Mouse (Mus musculus) left cerebral cortex, postnatal 14 days (tissue): ENCODE measurements at regions not wholly inside any gene's neighbourhood (a gene's known extent, or its start where the extent isn't known, plus 50 kb on each side); places are given as distances from the start of the nearest gene placed in this dataset.
A peak's percentile ranks its signal among the peaks of the same experiment; 100 is the strongest.
"Not testable (repeated sequence)": the region's sequence is repeated elsewhere in the genome, so short reads cannot be mapped to it uniquely, and the experiment has no call there.

Source experiments
- DNase-seq, 2 experiments: peaks; one replicate each; pipeline ENCODE4 v3.0.0; 2021 to 2022; ENCODE audit warnings: low spot score in 2 of 2, mixed read lengths in 1 of 2
- intact Hi-C: fragments of 180-260 bp; cut with DNase I; formaldehyde crosslinking; loops from one replicate; pipeline ENCODE4 v1.15.1; 2025

DNA sequence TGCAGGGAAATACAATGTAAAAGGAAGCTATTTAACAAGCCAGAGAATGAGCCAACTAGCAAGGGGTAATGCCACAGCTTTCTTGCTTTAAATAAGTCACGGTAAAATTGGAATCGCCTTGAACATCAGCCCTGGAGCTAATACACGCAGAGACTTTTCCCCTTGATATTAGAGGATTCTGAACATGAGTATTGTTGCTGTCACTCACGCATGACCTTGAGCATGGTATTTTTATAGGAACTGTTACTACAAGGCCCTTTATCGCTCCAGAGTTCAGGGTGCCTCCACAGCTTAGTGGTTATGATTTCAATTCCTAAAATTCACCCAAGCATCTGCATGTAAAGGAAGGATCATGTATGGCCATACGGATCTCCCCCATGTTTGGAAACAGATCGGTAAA, 161.7 kb downstream of the Vegfc start:
- DNase-seq, intact Hi-C loops: not testable (repeated sequence)

DNA sequence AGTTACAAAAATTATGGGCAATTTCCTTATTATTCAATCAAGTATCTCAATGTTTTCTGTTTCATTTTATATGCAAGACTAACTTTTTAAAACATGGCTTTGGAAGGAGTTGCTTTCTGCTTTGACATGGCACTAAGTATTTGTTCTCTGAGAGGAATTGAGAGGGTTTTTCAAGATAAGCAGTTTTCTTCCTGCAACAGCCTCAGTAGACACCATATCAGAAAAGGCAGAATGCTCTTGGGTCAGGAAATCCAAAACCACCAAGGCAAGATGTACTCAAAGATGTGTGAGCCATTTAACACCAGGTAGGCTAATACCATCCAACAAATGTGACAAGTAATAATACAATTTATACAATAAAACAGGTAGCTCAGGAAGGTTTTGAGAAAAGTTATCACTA, 178.0 kb downstream of the Vegfc start:
- intact Hi-C loops: no loop called here
- no peak for DNase-seq

DNA sequence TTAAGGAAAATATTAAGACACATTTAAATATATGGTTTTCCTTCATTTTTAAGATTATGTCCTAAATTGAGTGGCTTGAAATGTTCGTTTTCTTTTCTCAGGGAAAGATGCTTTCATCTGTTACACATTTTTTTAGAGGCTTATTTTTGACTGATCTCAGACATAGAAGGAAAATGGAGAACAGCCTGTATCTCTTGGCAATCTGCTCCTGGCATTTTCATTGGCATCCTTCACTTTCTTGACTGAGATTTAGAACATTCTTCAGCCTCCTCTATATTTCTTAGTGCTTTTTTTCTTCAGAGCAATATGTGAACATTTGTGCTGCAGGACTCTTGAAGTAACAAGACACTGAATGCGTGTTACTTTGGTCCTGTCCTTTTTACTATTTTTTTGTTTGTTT, 192.7 kb downstream of the Vegfc start:
- intact Hi-C loops: no loop called here
- DNase-seq: peak; percentile 6 to 12

DNA sequence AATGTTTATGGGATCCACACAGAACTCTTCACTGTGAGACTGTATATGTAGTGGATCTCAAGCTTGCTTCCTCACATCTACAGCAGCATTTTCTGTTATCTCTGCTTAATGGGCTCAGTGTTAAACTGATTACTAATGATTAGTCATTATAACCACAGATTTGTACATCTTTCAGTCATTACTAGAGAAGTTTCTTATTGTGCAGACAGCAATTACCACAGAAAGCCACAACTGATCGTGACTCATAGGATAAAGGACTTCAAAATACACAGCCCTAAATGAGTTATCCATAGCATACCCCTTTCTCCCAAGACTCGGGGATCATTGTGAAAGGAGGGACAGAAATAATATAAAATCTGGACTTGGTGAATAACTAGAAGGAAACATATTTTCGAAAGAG, 195.7 kb downstream of the Vegfc start:
- intact Hi-C loops: no loop called here
- DNase-seq: no peak

DNA sequence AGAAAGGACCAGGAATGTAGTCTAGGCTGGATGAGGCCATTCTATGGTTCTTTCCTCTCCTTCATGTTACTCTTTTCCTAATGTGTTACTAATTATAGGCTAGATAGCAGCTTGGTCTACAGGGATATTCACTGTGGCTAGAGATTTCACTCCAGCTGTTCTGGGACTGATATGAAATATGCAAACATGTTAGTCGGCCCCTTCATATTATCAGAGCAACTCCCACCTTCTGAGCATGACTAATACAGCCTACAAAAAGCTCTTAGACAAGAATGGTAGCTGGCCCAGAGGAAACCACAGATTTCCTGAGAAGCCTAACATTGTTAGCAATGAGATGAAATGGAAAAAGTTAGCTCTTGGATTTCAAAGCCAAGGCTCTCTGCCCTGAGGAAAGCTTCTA, 198.1 kb downstream of the Vegfc start:
- intact Hi-C loops: no loop called here

More for the DNA sequence above, 198.1 kb downstream of the Vegfc start:
- no peak for DNase-seq
